Mouse (Mus musculus) MEL (cell line): ENCODE data around the gene Hs3st5. TPM values are rescaled to one million over a fixed set of nuclear protein-coding genes. Genes with fewer than 3 reads are reported as not detected.

Experiments used
- DNase-seq: peaks from one replicate; pipeline ENCODE4 v3.0.0; 2011; ENCODE audit warnings: low read depth, low spot score
- H3K27ac ChIP-seq: 2 replicates; pipeline ENCODE4 v1.5.1; 2012; ENCODE audit warnings: low read depth, mild to moderate bottlenecking, control low read depth, low read length, moderate library complexity; ENCODE audit not compliant: control insufficient read depth
- H3K27me3 ChIP-seq, 2 experiments: fragments of 150-350 bp in 1 of 2; sonication (generic) in 1 of 2; 2 replicates each; pipeline ENCODE4 v1.6.1; 2012; ENCODE audit warnings: low read length in 2 of 2, mild to moderate bottlenecking in 2 of 2, improper control_type of control experiment in 1 of 2, moderate library complexity in 1 of 2; ENCODE audit not compliant: insufficient read depth in 2 of 2, control insufficient read depth in 1 of 2
- H3K36me3 ChIP-seq, 2 experiments: 2 replicates each; pipeline ENCODE4 v1.6.1; 2012 to 2014; ENCODE audit warnings: low read length in 2 of 2, improper control_type of control experiment in 1 of 2, inconsistent platforms in 1 of 2, mild to moderate bottlenecking in 1 of 2; ENCODE audit not compliant: insufficient read depth in 2 of 2, control insufficient read depth in 1 of 2
- H3K4me1 ChIP-seq, 2 experiments: fragments of 150-350 bp in 1 of 2; sonication (generic) in 1 of 2; 2 replicates each; pipeline ENCODE4 v1.6.1; 2012; ENCODE audit warnings: low read length in 2 of 2, improper control_type of control experiment in 1 of 2, mild to moderate bottlenecking in 1 of 2; ENCODE audit not compliant: insufficient read depth in 2 of 2, control insufficient read depth in 1 of 2
- H3K4me3 ChIP-seq, 2 experiments: fragments of 150-350 bp in 1 of 2; sonication (generic) in 1 of 2; 2 replicates each; pipeline ENCODE4 v1.5.1; 2012; ENCODE audit warnings: low read depth in 2 of 2, low read length in 2 of 2, mild to moderate bottlenecking in 2 of 2, moderate library complexity in 2 of 2, control low read depth in 1 of 2, improper control_type of control experiment in 1 of 2; ENCODE audit not compliant: control insufficient read depth in 1 of 2, insufficient read depth in 1 of 2
- H3K79me2 ChIP-seq: 2 replicates; pipeline ENCODE4 v1.6.1; 2012; ENCODE audit warnings: mild to moderate bottlenecking, low read length, moderate library complexity; ENCODE audit not compliant: control insufficient read depth, poor library complexity, insufficient read depth
- H3K9ac ChIP-seq: 2 replicates; pipeline ENCODE4 v1.6.1; 2012; ENCODE audit warnings: low read depth, mild to moderate bottlenecking, control low read depth, low read length, moderate library complexity; ENCODE audit not compliant: control insufficient read depth, poor library complexity, severe bottlenecking
- H3K9me3 ChIP-seq: fragments of 150-350 bp; sonication (generic); replicated peaks from 2 replicates; pipeline ENCODE4 v1.6.1; 2012; ENCODE audit warnings: mild to moderate bottlenecking, low read length, improper control_type of control experiment, moderate library complexity; ENCODE audit not compliant: insufficient read depth
- CHD2 ChIP-seq: IDR thresholded peaks from 2 replicates; pipeline ENCODE4 v1.6.1; 2011; ENCODE audit warnings: low read length, improper control_type of control experiment
- E2F4 ChIP-seq: IDR thresholded peaks from 2 replicates; pipeline ENCODE4 v1.6.1; 2011; ENCODE audit warnings: low read depth, low read length, improper control_type of control experiment, borderline replicate concordance
- ELF1 ChIP-seq: IDR thresholded peaks from 2 replicates; pipeline ENCODE4 v1.6.1; 2014; ENCODE audit warnings: low read depth, mild to moderate bottlenecking, inconsistent platforms, low read length, improper control_type of control experiment, moderate library complexity
- ETS1 ChIP-seq: IDR thresholded peaks from 2 replicates; pipeline ENCODE4 v1.6.1; 2012; ENCODE audit warnings: low read depth, mild to moderate bottlenecking, inconsistent platforms, low read length, improper control_type of control experiment, moderate library complexity
- GABPA ChIP-seq: IDR thresholded peaks from 2 replicates; pipeline ENCODE4 v1.6.1; 2012; ENCODE audit warnings: low read depth, mild to moderate bottlenecking, inconsistent platforms, low read length, improper control_type of control experiment, moderate library complexity
- HCFC1 ChIP-seq: IDR thresholded peaks from 2 replicates; pipeline ENCODE4 v1.6.1; 2012; ENCODE audit warnings: low read depth, mild to moderate bottlenecking, inconsistent platforms, low read length, improper control_type of control experiment, moderate library complexity
- KAT2A ChIP-seq: conservative IDR thresholded peaks from 2 replicates; pipeline ENCODE4 v1.6.1; 2012; ENCODE audit warnings: low read depth, low read length, improper control_type of control experiment, inconsistent platforms
- MAFK ChIP-seq: IDR thresholded peaks from 2 replicates; pipeline ENCODE4 v1.6.1; 2011; ENCODE audit warnings: low read depth, mild to moderate bottlenecking, low read length, improper control_type of control experiment, borderline replicate concordance
- MAX ChIP-seq: IDR thresholded peaks from 2 replicates; pipeline ENCODE4 v1.6.1; 2011; ENCODE audit warnings: low read length, improper control_type of control experiment
- MEF2A ChIP-seq: IDR thresholded peaks from 2 replicates; pipeline ENCODE4 v1.6.1; 2014; ENCODE audit warnings: low read depth, mild to moderate bottlenecking, inconsistent platforms, low read length, improper control_type of control experiment; ENCODE audit not compliant: poor library complexity, insufficient replicate concordance, severe bottlenecking; ENCODE audit errors: extremely low read depth
- NELFE ChIP-seq: IDR thresholded peaks from 2 replicates; pipeline ENCODE4 v1.6.1; 2011; ENCODE audit warnings: low read depth, low read length, improper control_type of control experiment
- POLR2AphosphoS5 ChIP-seq: IDR thresholded peaks from 2 replicates; pipeline ENCODE4 v1.6.1; 2012; ENCODE audit warnings: low read depth, borderline replicate concordance, mild to moderate bottlenecking, inconsistent platforms, low read length, moderate library complexity, mixed read lengths
- RCOR1 ChIP-seq: IDR thresholded peaks from 2 replicates; pipeline ENCODE4 v1.6.1; 2012; ENCODE audit warnings: low read depth, mild to moderate bottlenecking, inconsistent platforms, low read length, improper control_type of control experiment
- SIN3A ChIP-seq: IDR thresholded peaks from 2 replicates; pipeline ENCODE4 v1.6.1; 2012; ENCODE audit warnings: low read length, improper control_type of control experiment, inconsistent platforms
- TBP ChIP-seq: IDR thresholded peaks from 2 replicates; pipeline ENCODE4 v1.8.0; 2011; ENCODE audit warnings: low read depth, low read length, improper control_type of control experiment
- TCF12 ChIP-seq: IDR thresholded peaks from 2 replicates; pipeline ENCODE4 v1.6.1; 2014; ENCODE audit warnings: low read depth, mild to moderate bottlenecking, inconsistent platforms, low read length, improper control_type of control experiment, moderate library complexity
- USF1 ChIP-seq: IDR thresholded peaks from 2 replicates; pipeline ENCODE4 v1.6.1; 2014; ENCODE audit warnings: low read depth, mild to moderate bottlenecking, inconsistent platforms, low read length, improper control_type of control experiment, moderate library complexity
- ZKSCAN1 ChIP-seq: IDR thresholded peaks from 2 replicates; pipeline ENCODE4 v1.6.1; 2012; ENCODE audit warnings: low read depth, mild to moderate bottlenecking, inconsistent platforms, low read length, improper control_type of control experiment, moderate library complexity
- polyA plus RNA-seq, 2 experiments: library from polyadenylated mRNA; stranded (reverse) in 1 of 2; unstranded in 1 of 2; fragments of >175 nt in 1 of 2; fragments of >200 nt in 1 of 2; gene quantifications; 2 replicates each; pipeline versions ENCODE4 v1.2.1 to v1.2.4; 2012; ENCODE audit warnings: low replicate concordance in 2 of 2, low read depth in 1 of 2; ENCODE audit not compliant: insufficient read length in 2 of 2, insufficient read depth in 1 of 2, missing spikeins in 1 of 2
- total RNA-seq: library from RNA; depleted of rRNA; stranded (reverse); fragments of 300-350 nt; gene quantifications from 2 replicates; pipeline ENCODE4 v1.2.3, GENCODE M21; 2012

The Hs3st5 gene
- total and polyA plus RNA-seq, 3 experiments: not detected

GRCm38 (mm10) chr10:36623037-36623436 lies 116.4 kb downstream of the Hs3st5 start:
- no peaks in the 10 kb centered on the region for H3K9me3 ChIP-seq
- no peaks in the 10 kb centered on the region for H3K36me3 ChIP-seq
- H3K27ac ChIP-seq: no peak overlapping the region
- H3K4me3 ChIP-seq: no peak overlapping the region
- no peaks in the 10 kb centered on the region for H3K79me2 ChIP-seq
- no peaks in the 10 kb centered on the region for H3K4me1 ChIP-seq
- H3K27me3 ChIP-seq: no peaks in the 10 kb centered on the region
- no peak overlapping the region for H3K9ac ChIP-seq
- no peak for DNase-seq
- TF ChIP-seq ELF1 (no peak), MAX (no peak)

DNA sequence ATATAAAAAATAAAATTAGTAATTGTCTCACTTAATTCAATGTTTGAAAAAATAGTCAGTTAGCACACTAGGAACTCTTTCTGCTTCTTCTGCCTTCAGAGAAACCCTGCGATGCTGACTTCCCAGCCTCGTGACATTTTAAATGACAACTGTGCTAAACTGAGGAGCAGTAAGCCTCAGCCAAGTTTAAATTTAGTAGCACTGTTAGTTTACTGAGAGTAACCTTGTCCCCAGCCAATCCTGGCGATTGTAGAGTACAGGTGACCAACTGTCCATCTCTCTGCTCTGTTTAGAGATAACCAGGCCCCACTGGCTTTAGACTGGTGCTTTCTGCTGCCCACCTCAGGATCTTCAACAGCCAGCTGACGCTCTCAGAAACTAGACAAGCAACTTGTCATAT lies 121.3 kb downstream of the Hs3st5 start:
- Histone ChIP-seq H3K4me1 (no peaks in the 10 kb centered on the region), H3K36me3 (no peaks in the 10 kb centered on the region), H3K79me2 (no peaks in the 10 kb centered on the region), H3K27me3 (no peaks in the 10 kb centered on the region), H3K9ac (no peak overlapping the region), H3K27ac (no peak overlapping the region), H3K9me3 (no peaks in the 10 kb centered on the region), H3K4me3 (no peak overlapping the region)
- no peak for DNase-seq
- no peak for TF ChIP-seq CHD2
- TF ChIP-seq ETS1: no peak
- TF ChIP-seq MEF2A: no peak
- TF ChIP-seq E2F4: no peak
- TF ChIP-seq GABPA: no peak
- no peak for TF ChIP-seq NELFE
- no peak for TF ChIP-seq TCF12
- no peak for TF ChIP-seq MAFK
- TF ChIP-seq MAX: no peak
- TF ChIP-seq HCFC1: no peak
- TF ChIP-seq POLR2AphosphoS5: no peak
- TF ChIP-seq KAT2A: no peak
- TF ChIP-seq USF1: no peak
- no peak for TF ChIP-seq RCOR1
- no peak for TF ChIP-seq TBP
- TF ChIP-seq SIN3A: no peak
- no peak for TF ChIP-seq ZKSCAN1
